Mouse (Mus musculus) brain, embryonic 14.5 days (tissue): ENCODE results near the gene Lsg1. TPM values are rescaled to one million over a fixed set of nuclear protein-coding genes. Genes with fewer than 3 reads are reported as not detected.

ENCODE experiments used
- DNase-seq: peaks from one replicate; pipeline ENCODE4 v3.0.0-alpha.2; 2011; ENCODE audit warnings: low read depth
- CTCF ChIP-seq: fragments of 200-500 bp; IDR thresholded peaks from 2 replicates; pipeline ENCODE4 v1.5.1; 2012; ENCODE audit warnings: inconsistent platforms, mild to moderate bottlenecking, moderate library complexity, borderline replicate concordance; ENCODE audit not compliant: insufficient read depth, insufficient read length; ENCODE audit errors: extremely low read depth
- POLR2A ChIP-seq: fragments of 200-500 bp; IDR thresholded peaks from 2 replicates; pipeline ENCODE4 v1.6.1; 2012; ENCODE audit warnings: mild to moderate bottlenecking, inconsistent platforms, borderline replicate concordance; ENCODE audit not compliant: poor library complexity, insufficient read depth, insufficient read length, severe bottlenecking; ENCODE audit errors: extremely low read depth
- polyA plus RNA-seq: library from polyadenylated mRNA; depleted of rRNA; stranded (reverse); fragments of >200 nt; gene quantifications from 2 replicates; pipeline ENCODE4 v1.2.3, GENCODE M21; 2012; rRNA removed

Lsg1 gene
- polyA plus RNA-seq, 1 experiment, result 29.1 TPM

DNA sequence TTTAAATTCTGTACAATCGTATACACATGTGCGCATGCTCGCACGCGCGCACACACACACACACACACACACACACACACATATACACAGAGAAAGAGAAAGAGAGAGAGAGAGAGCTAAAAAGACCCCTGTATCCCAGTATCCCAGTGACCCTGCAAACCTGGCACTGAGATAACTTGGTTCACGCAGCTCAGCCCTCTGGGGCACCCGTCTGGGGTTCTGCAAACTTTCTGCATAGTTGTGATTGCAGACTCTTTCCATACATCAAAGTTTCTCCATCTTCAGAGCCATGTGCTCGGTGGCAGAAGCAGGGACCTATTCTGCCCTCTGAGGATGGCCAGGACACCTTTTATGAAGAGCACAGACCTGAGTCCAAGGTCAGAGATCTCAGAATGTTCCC lies 70.4 kb downstream of the Lsg1 start:
- no peak for TF ChIP-seq POLR2A

DNA sequence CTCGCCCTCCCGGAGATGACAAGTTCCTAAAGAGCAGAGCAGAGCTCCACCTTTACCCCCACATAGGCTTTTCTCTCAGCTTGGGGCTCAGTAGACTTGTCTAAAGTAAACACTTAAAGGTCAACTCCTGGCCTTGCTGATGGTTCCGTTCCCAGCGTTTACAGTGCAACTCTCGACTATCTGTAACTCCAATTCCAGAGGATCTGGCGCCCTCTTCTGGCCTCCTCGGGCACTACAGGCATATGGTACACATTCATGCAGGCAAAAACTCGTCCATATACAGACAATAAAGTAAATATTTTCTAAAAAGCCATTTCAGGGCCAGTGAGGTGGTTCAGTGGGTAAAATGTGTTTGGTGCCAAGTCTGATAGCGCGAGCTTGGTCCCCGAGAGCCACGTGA lies 72.0 kb downstream of the Lsg1 start:
- TF ChIP-seq CTCF (peak; percentile 55; the same call in 1 of the 2 replicates), POLR2A (no peak)
- no peak for DNase-seq

More for the DNA sequence above, 70.4 kb downstream of the Lsg1 start:
- DNase-seq, result no peak

DNA sequence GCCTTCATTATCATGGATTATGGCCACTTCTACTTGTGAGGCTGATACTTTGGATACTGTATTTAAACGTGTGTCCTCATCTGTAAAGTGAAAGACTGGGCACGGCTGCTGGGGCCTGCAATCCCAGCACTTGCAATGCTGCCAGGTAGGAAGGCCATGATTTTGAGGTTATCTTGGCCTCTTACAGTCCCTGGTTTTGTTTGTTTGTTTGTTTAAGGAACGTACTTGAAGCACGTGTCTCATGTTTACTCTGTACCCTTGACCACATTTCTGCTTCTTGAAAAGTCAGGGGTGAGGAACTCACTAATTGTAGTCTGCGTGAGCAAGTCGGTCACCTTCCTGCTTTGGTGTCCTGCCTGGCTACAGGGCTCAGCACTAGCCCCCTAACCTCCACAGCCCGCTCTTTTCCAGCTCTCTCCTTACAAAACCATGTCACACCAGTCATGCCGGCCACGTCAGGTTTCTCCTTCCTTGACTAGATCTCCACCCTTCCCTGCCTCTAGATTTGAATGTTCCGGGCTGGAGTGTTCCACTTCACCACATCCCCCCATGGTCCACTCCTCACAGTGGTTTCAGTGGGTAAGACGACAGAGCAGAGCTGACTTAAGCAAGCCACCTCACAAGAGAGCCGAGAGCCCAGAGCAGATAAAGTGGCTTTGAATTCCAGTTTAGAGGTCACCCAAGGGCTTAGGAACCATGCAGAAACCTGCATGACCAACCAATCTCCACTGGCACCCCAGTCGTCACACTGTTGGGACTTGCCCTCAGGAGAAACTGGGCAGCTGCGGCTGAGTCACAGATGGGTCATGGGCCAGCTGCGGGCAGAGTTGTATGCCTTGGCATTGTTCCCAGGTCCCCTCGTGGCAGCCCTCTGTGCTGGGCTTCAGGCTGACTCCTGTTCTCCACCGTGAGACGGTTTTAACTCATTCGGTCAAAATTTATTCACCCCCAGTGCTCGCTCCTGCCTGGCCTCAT lies 74.1 kb downstream of the Lsg1 start:
- TF ChIP-seq POLR2A (no peak), CTCF (no peak)
- DNase-seq, result no peak

DNA sequence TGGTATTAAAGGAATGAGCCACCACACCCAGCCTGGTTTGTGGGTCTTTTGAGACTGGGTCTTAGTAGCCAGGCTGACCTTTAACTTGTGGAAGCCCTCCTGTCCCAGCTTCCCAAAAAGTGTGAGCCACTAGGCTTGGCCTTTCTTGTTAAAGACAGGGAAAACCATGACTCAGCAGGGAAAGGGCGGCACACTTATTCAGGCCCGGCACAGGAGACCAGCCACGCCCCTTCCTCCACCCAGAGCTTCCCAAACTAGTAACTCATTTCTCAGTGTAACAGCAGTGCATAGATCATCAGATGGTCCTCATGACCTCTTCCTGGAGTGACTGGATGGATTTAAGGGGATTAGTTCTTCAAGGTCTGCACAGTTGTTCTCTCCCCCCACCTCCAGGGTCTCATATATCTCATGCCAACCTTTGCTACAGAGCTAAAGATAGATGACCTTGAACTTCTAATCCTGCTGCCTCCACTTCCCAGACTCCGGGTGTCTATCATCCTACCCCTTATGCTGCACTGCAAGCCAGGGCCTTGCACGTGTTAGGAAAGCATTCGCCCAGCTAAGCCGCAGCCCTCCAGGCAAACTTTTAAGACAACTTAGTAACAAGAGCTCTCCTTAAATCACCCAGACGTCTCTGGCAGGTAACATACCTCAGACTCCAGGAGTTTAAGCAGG lies 74.9 kb downstream of the Lsg1 start:
- TF ChIP-seq POLR2A (no peak), CTCF (no peak)
- DNase-seq, result no peak

DNA sequence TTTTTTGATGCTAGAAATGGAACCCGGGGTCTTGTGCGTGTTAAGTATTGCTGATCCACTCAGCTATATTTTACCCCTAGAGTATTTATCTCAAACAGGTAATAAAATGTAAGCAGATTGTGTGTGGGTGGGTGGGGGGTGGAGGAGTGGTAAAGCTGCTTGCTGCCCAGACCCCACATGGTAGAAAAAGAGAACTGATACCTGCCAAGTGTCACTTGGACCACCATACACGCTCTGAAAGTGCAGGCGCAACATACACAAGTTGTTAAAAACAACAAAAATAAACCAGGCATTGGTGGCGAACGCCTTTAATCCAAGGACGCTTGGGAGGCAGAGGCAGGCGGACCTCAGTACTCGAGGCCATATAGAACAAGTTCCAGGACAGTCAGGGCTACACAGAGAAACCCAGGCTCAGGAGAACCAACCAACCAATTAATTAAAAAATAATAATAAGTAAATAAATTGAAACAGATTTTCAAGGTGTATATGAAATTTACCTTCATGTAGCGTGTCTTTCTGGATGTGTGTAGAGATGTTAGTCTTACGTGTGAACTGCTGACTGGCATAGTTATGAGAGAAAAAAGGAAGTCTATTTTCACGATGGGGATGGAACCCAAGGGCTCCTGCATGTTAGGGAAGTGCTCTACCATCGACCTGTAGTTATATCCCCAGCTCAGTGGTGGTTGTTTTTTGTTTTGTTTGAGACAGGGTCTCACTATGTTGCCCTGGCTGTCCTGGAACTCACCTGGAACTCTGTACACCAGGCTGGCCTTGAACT lies 75.6 kb downstream of the Lsg1 start:
- DNase-seq, result no peak
- TF ChIP-seq POLR2A (no peak), CTCF (no peak)

DNA sequence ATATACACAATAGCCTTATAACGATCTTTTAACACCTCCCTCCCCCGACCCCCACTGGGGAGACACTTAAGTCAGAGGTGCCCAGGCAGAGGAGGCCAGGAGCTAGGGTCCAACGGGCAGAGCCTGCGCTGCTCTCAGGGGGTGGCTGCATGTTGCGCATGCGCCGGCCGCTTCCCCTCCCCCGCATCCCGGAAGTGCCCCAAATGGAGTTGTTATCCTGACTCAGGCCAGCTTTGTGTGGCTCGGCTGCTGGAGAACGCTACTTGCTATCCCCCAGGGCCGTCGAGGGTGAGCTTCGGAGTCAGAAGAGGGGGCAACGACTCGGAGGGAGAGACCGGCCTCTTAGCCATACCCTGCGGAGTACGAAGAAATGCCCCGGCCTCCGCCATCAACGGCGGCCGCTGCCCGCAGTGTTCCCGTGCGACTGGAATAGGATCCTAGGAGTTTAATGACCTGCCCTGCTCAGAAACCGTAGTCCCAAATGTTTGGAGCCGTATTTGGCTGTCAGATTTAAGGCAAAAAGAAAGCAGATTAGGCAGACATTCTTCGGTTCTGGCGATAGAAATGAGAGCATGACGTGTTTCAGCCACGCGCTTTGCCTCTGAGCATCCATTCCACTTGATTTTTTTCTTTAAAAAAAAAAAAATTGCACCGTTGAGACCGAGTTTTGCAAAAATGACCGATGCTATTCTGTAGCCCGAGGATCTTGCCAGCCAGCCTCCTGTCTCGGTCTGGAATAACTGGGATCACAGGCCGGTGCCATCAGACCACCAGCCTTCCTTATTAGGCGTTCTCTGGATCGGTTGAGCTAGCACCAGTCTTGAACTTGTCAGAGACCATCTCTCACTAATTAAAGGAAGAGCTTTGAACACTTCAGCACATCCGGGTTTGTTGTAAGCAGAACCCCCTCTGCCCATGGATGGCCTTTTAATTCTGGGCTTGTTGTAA lies 76.6 kb downstream of the Lsg1 start:
- DNase-seq, result peak; percentile 95
- TF ChIP-seq POLR2A (peak; percentile 61; the same call in 1 of the 2 replicates), CTCF (no peak)

Other genes with a start within 250 kb of the Lsg1 start
- 28.6 and 33.0 TPM in 2 replicates for gene Atp13a3, start 181.6 kb downstream of the Lsg1 start, polyA plus RNA-seq
- 124 and 134 TPM in 2 replicates for gene Tmem44, start 36.8 kb downstream of the Lsg1 start, polyA plus RNA-seq
- gene Fam43a, start 12.1 kb upstream of the Lsg1 start, polyA plus RNA-seq, result 9.0 and 13.8 TPM in 2 replicates